Mouse (Mus musculus): ENCODE measurements around the gene Zc3h12a.

Gene Zc3h12a

GRCm38 (mm10) chr4:125119721-125120120 lies 7.9 kb downstream of the Zc3h12a start:
- in situ Hi-C loops (cut with MboI; ENCODE audit: low pct_unique_long_range_greater_than_20kb in 1 of 2, low sequenced_read_pairs in 2 of 2, unreplicated experiment in 1 of 2): no loop called here

- in situ Hi-C loops (cut with MboI; ENCODE audit: low pct_unique_long_range_greater_than_20kb in 1 of 2, low sequenced_read_pairs in 2 of 2, unreplicated experiment in 1 of 2): no loop called here
Measured at GRCm38 (mm10) chr4:125119070-125119469, 8.6 kb downstream of the Zc3h12a start.

GRCm38 (mm10) chr4:125117902-125118320 lies 9.7 kb downstream of the Zc3h12a start:
- in situ Hi-C loops (cut with MboI; ENCODE audit: low pct_unique_long_range_greater_than_20kb in 1 of 2, low sequenced_read_pairs in 2 of 2, unreplicated experiment in 1 of 2): no loop called here

- in situ Hi-C loops (cut with MboI; ENCODE audit: low pct_unique_long_range_greater_than_20kb in 1 of 2, low sequenced_read_pairs in 2 of 2, unreplicated experiment in 1 of 2): no loop called here
Measured at GRCm38 (mm10) chr4:125116929-125117328, 10.7 kb downstream of the Zc3h12a start.

DNA sequence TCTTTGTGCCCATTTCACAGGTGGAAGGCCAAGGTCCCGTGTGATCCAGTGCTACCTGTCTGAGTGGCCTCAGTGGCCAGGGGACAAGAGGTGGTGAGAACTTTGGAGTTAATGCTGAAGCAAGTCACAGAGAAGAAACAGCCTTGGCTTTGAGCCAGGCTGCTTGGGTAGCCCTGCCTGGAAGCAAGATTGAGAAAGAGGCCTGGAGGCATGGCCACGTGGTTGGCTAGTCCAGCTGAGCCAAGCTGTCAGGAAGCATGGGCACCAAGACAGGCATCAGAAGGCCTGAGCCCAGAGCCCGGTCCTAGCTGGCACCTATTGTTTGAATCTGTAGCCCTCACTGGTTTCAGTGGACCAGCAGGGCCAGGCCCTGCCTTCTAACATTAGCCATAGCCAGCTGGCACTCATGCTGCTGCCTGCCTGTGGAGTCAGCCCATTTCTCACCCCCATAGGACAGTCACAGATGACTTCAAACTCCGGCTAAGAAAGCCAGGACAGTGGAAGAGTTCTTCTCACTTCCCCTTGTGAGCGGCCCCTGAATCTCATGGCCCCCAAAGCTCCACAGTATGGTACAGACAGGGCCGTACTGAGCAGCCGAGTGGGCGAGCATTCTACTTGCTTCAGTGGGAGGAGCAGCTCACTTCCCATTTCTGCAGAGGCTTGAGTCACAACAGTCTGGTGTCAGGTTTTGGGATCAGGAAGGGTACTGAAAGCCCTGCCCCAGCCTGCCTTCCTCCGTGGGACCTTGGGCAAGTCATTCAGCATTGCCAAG lies 11.4 kb downstream of the Zc3h12a start:
- in situ Hi-C loops (cut with MboI; ENCODE audit: low pct_unique_long_range_greater_than_20kb in 1 of 2, low sequenced_read_pairs in 2 of 2, unreplicated experiment in 1 of 2): no loop called here

DNA sequence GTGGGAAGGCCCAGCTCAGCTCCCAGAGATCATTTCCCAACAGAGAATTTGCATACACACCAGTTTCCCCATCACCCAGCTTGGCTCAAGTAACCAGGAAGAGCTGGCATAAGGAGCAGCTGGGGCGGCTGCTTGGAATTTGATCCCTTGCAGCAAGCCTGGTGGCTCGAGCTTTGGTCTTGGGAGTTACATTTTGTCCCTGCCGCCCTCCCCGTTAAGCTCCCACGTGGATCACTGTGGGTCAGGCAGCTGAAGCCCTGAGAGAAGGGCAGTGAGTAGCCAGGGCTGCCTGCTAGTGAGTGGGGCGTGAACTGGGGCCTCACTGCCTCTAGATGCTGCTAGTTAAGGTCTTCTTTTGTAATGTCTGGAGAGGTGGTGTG lies 11.9 kb downstream of the Zc3h12a start:
- in situ Hi-C loops (cut with MboI; ENCODE audit: low pct_unique_long_range_greater_than_20kb in 1 of 2, low sequenced_read_pairs in 2 of 2, unreplicated experiment in 1 of 2): no loop called here

DNA sequence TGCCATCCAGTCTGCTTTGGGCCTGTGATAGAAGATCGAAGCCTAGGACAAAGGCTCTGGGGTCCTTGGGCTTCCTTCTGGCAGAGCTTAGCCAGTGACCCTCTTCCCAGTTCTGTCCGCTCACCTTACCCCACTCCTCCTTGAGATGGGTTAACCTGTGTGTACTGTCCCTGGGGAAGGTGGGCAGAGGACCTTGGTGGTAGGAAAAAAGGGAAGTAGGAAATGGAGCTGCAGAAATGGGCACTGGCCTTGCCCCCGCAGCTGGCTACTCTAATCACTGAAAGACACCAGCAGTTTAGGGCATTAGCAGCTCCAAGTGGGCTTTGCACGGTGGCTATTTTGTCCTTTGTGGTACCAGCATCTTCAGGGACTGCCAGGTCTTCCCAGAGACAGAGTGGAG lies 12.6 kb downstream of the Zc3h12a start:
- in situ Hi-C loops (cut with MboI; ENCODE audit: low pct_unique_long_range_greater_than_20kb in 1 of 2, low sequenced_read_pairs in 2 of 2, unreplicated experiment in 1 of 2): no loop called here

- in situ Hi-C loops (cut with MboI; ENCODE audit: low pct_unique_long_range_greater_than_20kb in 1 of 2, low sequenced_read_pairs in 2 of 2, unreplicated experiment in 1 of 2): no loop called here
Measured at GRCm38 (mm10) chr4:125114638-125115037, 13.0 kb downstream of the Zc3h12a start.

- in situ Hi-C loops (cut with MboI; ENCODE audit: low pct_unique_long_range_greater_than_20kb in 1 of 2, low sequenced_read_pairs in 2 of 2, unreplicated experiment in 1 of 2): no loop called here
Measured at GRCm38 (mm10) chr4:125105354-125105753, 22.3 kb downstream of the Zc3h12a start.

- in situ Hi-C loops (cut with MboI; ENCODE audit: low pct_unique_long_range_greater_than_20kb in 1 of 2, low sequenced_read_pairs in 2 of 2, unreplicated experiment in 1 of 2): no loop called here
Measured at GRCm38 (mm10) chr4:125101334-125101733, 26.3 kb downstream of the Zc3h12a start.

DNA sequence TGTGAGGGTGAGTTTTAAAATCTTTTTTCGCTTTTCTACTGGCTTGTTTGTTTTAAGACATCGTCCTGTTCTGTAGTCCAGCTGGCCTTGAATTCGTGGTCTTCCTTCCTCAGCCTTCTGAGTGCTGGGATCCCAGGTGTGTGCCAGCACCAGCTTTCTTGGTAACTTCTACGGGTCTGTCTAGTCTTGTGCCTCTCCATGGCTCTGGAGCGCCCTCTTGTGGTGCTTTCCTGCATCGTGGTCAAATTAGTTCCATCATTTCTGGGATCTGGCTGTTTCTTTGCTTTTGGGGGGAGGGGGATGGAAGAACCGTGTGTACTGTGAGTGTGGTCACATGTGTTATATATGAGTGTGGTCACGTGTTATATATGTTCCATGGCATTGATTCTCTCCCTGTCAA lies 28.2 kb downstream of the Zc3h12a start:
- in situ Hi-C loops (cut with MboI; ENCODE audit: low pct_unique_long_range_greater_than_20kb in 1 of 2, low sequenced_read_pairs in 2 of 2, unreplicated experiment in 1 of 2): no loop called here

DNA sequence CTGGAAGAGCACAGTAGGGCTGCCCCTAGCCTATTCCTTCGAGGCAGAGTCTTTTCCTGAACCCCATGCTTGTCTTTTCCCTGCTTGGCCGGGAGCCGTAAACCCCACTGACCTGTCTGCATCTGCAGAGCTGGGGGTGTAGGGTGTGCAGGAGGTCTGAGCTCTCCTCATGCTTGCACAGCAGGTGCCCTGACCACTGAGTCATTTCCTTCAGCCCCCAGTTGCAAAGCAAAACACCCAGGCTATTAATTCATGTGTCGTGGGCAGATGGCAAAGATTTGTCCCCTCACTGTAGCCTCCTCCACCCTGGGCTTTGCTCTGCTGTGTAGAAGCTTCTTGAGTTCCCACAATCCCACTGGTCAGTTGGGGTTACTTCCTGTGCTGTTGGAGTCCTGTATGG lies 30.2 kb downstream of the Zc3h12a start:
- in situ Hi-C loops (cut with MboI; ENCODE audit: low pct_unique_long_range_greater_than_20kb in 1 of 2, low sequenced_read_pairs in 2 of 2, unreplicated experiment in 1 of 2): no loop called here

DNA sequence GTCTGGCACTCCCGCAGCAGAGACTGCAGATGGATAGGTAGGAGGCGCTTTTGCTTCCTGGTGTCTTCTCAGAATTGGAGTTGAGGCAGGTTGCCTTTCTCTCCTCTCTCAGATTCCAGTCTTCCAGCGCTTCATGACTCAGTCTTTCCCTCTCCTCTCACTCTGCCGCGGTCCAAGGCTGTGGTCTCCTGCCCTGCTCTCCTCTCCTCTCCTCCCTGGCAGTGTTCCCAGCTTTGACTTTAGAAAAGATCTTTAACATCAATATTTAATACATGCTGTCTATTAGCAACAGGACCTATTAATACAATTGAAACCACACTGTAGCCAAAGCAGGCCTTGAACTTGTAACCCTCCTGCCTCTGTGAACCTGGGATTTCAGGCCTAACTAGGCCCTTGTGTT lies 31.6 kb downstream of the Zc3h12a start:
- in situ Hi-C loops (cut with MboI; ENCODE audit: low pct_unique_long_range_greater_than_20kb in 1 of 2, low sequenced_read_pairs in 2 of 2, unreplicated experiment in 1 of 2): no loop called here

- in situ Hi-C loops (cut with MboI; ENCODE audit: low pct_unique_long_range_greater_than_20kb in 1 of 2, low sequenced_read_pairs in 2 of 2, unreplicated experiment in 1 of 2): no loop called here
Measured at GRCm38 (mm10) chr4:125093031-125093430, 34.6 kb downstream of the Zc3h12a start.

DNA sequence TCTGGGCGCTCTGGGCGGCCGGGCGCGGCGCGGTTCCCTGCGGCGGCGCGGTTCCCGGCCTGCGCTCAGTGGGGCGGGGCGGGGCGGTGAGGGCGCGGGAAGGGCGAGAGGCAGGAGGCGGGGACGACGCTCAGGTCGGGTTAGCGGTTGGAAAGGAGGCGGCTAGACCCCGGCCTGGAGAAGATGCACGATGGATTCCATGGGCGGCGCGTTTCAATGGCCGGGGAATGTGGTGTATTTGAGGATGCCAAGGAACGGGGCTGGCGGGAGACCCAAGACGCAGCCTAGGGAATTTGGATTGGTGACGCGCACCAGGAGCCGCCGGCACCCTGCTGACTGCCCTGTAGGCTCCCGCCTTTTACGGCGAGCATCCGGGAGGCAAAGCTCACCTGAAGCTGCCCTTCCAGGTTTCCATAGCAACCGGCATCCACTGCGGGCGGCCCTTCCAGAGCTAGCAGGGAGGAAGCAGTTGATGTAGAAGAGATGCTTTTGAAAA lies 42.2 kb downstream of the Zc3h12a start:
- in situ Hi-C loops (cut with MboI; ENCODE audit: low pct_unique_long_range_greater_than_20kb in 1 of 2, low sequenced_read_pairs in 2 of 2, unreplicated experiment in 1 of 2): no loop called here

GRCm38 (mm10) chr4:125084403-125085345 lies 43.0 kb downstream of the Zc3h12a start, which contains the start of gene Meaf6:
Meaf6 (plus strand) TSS chr4:125085134.
- in situ Hi-C loops (cut with MboI; ENCODE audit: low pct_unique_long_range_greater_than_20kb in 1 of 2, low sequenced_read_pairs in 2 of 2, unreplicated experiment in 1 of 2): no loop called here

DNA sequence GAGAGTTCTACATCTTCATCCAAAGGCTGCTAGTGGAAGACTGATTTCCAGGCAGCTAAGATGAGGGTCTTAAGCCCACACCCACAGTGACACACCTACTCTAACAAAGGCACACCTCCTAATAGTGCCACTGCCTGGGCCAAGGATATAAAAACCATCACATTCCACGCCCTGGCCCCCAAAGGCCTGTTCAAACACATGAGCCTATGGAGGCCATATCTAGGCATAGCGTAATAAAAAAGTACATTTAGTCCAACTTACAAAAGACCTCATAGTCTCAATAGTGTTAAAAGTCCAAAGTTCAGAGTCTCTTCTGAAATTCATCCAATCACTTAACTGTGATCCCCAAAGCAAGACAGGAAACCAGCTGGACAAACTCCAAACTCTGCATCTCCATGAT lies 48.9 kb downstream of the Zc3h12a start:
- in situ Hi-C loops (cut with MboI; ENCODE audit: low pct_unique_long_range_greater_than_20kb in 1 of 2, low sequenced_read_pairs in 2 of 2, unreplicated experiment in 1 of 2): no loop called here

- in situ Hi-C loops (cut with MboI; ENCODE audit: low pct_unique_long_range_greater_than_20kb in 1 of 2, low sequenced_read_pairs in 2 of 2, unreplicated experiment in 1 of 2): no loop called here
Measured at GRCm38 (mm10) chr4:125077700-125078099, 49.9 kb downstream of the Zc3h12a start.

Measured in mouse embryonic stem cell (cell line).